Mouse (Mus musculus): ENCODE measurements around the gene Dusp13.

DNA sequence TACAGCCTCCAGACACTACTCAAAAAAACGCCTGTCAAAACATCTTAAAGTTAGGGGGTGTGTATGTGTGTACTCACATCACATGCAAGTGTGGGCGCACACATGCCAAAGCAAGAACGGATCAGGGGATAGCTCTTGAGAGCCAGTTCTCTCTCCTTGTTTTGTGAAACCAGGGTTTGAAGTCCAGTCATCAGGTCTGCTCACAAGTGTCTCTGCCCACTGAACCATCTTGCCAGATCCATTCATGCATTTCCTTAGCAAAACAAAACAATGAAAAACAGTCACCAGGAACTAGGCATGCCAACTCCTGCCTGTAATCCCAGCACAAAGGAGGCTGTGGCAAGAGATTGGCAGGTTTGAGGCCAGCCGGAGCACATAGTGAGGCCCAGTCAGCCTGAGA, 35.5 kb upstream of the Dusp13 start:
- TF ChIP-seq CTCF (IDR thresholded peaks at IDR 0.05; ENCODE audit: low read depth) (no peak), EP300 (IDR thresholded peaks at IDR 0.05; ENCODE audit: low read depth) (no peak)

All from liver, embryonic 14.5 days (tissue).